8 mouse cellular contexts compared by ENCODE assay signal in the genomic region with DNA sequence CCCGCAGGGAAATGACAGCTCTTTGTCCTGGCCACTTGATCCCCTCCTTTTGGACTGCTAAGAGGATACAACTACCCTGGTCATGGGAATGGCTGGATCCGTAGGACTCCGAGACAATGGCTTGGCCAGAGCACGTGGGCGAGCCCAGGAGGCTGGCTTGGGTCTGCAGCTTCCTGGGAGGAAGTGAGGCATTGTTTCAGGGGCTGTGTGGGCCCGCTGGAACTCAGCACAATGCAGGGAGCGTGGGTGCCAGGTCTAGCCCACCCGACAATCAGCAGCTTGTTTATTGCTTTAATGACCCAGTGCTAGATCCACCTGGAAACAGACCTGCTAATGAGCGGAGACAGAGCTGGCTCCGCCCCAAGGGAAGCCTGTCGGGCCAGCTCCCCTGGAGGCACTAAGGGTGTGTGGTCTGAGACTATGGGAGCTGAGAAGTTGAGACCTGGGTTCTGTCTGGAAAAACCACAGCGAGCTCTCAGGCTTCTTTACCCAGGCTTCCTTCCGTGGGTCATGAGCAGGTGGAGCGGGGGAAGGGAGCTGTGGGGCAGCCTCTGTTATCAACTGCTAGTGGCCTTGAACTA. TPM values are rescaled to one million over a fixed set of nuclear protein-coding genes. Genes with fewer than 3 reads are reported as not detected.
A peak's percentile ranks its signal among the peaks of the same experiment; 100 is the strongest.
DNase-seq lines count a peak whose midpoint lies in the region.

No protein-coding gene starts in this region.

- DNase-seq in retina, postnatal 1 day: peak; percentile 51
- DNase-seq in retina, embryonic 14.5 days (ENCODE audit: low spot score): no peak
- peak; percentile 25 for DNase-seq in forelimb bud, embryonic 11.5 days (ENCODE audit: low read depth, low spot score)
- DNase-seq in kidney, adult 18-20 months: peak; percentile 52
- peak; percentile 81 for DNase-seq in lung, postnatal 10 days
- no peak for DNase-seq in spleen, postnatal 14 days (ENCODE audit: low spot score in 2 of 2)
- no peak for DNase-seq in cerebellum, adult 11-12 months
- DNase-seq in layer of hippocampus, postnatal 14 days (ENCODE audit: low spot score in 2 of 2): no peak

RNA-seq across cellular contexts. Expression of gene Sox13, which starts 24.3 kb away (rescaled TPM):
- total RNA-seq in layer of hippocampus, postnatal 14 days (2021): 10 to 100 TPM; 11.3 to 11.5 TPM

Comparison
In these comparisons a context has a peak if more than half of its experiments do, and no peak if none do; other contexts are left out.
1. DNase-seq: peak in retina, postnatal 1 day (single experiment), forelimb bud, embryonic 11.5 days (single experiment), kidney, adult 18-20 months (single experiment) and lung, postnatal 10 days (single experiment); none in retina, embryonic 14.5 days (single experiment), spleen, postnatal 14 days (0 of 2), cerebellum, adult 11-12 months (single experiment) and layer of hippocampus, postnatal 14 days (0 of 2).